Mouse (Mus musculus): ENCODE results near the gene Arhgef17. TPM values are rescaled to one million over a fixed set of nuclear protein-coding genes. Genes with fewer than 3 reads are reported as not detected.

The Arhgef17 gene
- total RNA-seq, 2 experiments from 2014 or later: 30.3 to 31.6 TPM

GRCm38 (mm10) chr7:100944306-100944705 lies 12.4 kb upstream of the Arhgef17 start:
- intact Hi-C loops (cut with DNase I): no loop called here
- no peak for DNase-seq

- DNase-seq: peak; percentile 70 to 81
- intact Hi-C loops (cut with DNase I): loop anchor here (1.0 to 2.0 kb wide), 3 partner anchors 23 to 108 kb away; no protein-coding TSS in a partner anchor
Measured at GRCm38 (mm10) chr7:100942789-100943615, 11.1 kb upstream of the Arhgef17 start.

DNA sequence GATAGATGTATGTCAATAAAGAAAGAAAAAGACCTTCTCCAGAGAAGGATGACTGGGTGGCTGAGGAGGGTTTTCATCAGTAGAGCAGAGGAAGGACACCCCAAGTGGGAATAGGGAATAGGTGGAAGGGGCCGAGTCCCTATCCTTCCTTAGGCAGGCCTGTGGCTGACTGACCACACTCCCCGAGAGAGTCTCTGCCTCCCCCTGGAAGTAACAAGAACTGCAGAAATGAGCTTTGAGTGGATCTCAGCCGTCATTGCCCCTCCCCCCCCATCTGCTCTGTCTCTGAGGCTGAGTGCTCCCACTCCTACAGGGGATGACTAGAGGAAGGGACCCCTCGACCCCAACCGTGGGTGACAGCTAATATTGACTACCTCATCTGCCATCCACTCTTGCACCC lies 9.3 kb upstream of the Arhgef17 start:
- intact Hi-C loops (cut with DNase I): no loop called here
- DNase-seq: no peak

GRCm38 (mm10) chr7:100938106-100938505 lies 6.2 kb upstream of the Arhgef17 start:
- DNase-seq: no peak
- intact Hi-C loops (cut with DNase I): no loop called here

DNA sequence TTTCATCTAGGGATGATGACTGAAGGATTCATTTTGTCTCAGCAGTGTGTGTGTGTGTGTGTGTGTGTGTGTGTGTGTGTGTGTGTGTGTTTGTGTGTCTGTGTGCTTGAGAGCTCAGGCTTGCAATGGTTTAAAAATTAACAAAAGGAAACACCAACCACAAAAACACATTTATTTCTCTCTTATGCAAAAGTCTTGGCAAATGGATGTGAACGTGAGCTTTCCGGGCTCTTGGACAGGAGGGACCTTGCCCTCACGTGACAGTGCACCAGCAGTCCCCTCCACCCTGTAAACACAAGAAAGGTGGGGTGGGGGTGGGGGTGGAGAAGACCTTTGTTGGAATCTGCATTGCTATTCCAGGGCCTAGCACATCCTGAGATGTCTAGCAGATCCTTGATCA lies 5.6 kb upstream of the Arhgef17 start:
- intact Hi-C loops (cut with DNase I): no loop called here
- DNase-seq: no peak

DNA sequence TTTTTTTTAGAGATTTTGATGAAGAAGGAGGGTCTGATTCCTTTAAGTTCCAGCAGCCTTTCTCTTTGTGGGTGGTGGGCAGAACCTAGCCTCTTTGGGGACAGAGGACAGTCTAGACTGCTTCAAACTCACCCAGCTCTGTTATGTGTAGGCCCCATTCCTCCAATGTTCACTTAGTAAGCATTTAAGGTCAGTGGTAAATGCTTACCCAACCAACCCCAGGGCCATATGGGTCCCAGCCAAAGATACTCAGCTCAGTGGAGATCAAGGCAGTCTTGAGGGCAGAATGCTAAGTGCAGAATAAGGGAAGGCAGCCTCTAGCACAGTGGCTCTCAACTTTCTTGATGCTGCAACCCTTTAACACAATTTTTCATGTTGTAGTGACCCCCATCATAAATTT lies 1.6 kb upstream of the Arhgef17 start:
- DNase-seq: no peak
- intact Hi-C loops (cut with DNase I): no loop called here

- intact Hi-C loops (cut with DNase I): loop anchor here (1.0 kb wide), 1 partner anchor 25 kb away; no protein-coding TSS in a partner anchor
- peak; percentile 88 to 92 for DNase-seq
Measured at GRCm38 (mm10) chr7:100932481-100933007, 637 bp upstream of the Arhgef17 start.

DNA sequence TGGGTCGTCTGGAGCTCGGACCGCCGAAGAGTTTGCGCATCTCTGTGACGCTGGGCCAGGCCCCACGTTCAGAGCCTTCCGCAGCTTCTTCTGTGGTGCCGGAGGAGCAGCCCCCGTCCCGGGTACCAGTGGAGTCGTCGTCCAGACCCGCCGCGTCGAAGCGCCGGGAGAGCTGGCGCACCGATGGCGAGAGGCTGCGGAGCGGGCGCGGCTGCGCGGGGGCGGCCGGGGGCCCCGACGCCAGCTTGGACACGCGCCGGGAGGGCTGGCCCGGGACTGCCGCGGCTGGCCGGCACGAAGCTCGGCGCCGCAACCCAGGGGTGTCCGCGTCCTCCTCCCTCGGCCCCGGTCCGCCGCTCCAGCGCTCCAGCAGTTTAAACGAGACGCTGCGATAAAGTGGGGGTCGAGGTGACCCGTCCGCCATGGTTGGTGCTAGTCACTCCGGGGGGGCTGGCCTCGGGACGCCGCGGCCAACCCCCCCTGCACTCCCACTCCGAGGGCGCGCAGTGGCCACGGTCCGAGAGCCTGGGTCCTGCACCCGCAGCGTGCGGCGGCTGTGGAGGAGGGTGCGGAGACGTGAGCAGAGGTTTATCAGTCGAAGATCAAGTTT lies 486 bp downstream of the Arhgef17 start:
- peak; percentile 71 to 76 for DNase-seq
- intact Hi-C loops (cut with DNase I): no loop called here

- intact Hi-C loops (cut with DNase I): no loop called here
- DNase-seq: peak; percentile 71 to 74
Measured at GRCm38 (mm10) chr7:100930619-100931315, 1.1 kb downstream of the Arhgef17 start.

GRCm38 (mm10) chr7:100929639-100930303 lies 2.1 kb downstream of the Arhgef17 start:
- DNase-seq: no peak
- intact Hi-C loops (cut with DNase I): no loop called here

- intact Hi-C loops (cut with DNase I): no loop called here
- DNase-seq: no peak
Measured at GRCm38 (mm10) chr7:100928456-100928855, 3.5 kb downstream of the Arhgef17 start.

- no peak for DNase-seq
Measured at GRCm38 (mm10) chr7:100927287-100928000, 4.5 kb downstream of the Arhgef17 start.

DNA sequence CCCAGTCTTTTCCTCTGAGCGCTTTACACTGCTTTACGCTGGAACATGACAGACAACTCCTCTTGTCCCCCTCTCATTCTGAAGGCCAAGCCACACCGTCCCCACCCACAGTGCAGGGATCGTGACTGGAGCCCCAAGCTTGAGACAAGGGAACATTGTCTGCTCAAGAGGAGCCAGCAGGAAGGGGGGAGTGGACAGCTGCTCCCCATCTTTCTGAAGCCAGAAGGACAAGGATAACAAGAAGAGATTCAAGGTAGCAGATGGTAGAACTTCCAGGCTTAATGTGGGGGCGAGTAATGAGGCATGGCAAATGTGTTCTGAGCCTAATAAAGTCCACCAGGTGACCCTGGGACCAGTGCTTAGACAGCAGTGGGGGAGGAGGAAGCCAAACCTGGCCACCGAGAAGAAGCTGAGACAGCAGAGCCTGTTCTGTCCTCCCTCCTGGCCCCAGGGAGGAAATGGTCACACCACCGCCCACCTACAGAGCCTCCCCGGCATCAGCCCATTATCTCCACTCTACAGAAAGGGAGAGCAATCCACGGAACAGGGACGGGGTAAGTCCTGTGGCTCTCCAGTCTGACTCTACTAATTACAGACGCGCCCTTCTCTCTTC lies 5.5 kb downstream of the Arhgef17 start:
- intact Hi-C loops (cut with DNase I): no loop called here
- DNase-seq: no peak

More at GRCm38 (mm10) chr7:100927287-100928000, 4.5 kb downstream of the Arhgef17 start:
- intact Hi-C loops (cut with DNase I): no loop called here

DNA sequence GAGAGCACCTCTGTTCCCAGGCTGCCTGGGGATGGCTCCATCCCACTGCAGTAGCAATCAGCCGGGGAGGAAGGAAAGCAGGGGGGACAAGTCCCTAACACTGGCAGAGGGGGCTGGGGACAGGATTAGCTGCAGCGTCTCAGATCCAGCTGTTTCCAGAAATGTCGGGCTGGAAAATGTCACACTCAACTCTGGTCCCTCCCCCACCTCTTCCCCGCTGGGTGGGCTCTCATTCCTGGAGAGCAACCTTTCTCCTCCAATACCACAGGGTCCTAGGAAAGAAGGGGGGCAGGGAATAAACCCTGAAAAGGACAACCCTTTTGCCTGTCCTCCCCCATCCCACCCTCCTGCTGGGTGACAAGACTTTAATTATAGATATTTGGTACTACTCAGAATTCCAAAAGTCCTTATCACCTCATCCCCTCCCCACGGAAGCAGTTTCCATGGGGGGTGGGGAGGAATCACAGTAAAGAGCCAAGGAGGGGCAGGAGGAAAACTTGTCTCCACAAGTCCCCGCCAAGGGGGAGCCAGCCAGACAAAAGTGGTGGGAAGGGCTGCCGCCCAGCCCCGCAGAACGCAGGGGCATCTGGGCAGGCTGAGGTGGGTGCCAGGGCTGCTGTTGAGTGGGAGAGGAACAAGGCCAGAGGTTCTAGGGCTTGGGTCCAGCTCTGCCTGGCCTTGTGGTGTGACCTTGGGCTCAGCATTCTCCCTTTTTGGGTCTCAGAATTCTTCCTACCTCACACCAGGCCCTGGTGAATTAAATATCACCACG lies 7.0 kb downstream of the Arhgef17 start:
- DNase-seq: no peak
- intact Hi-C loops (cut with DNase I): no loop called here

- DNase-seq: no peak
- intact Hi-C loops (cut with DNase I): no loop called here
Measured at GRCm38 (mm10) chr7:100924200-100924599, 7.7 kb downstream of the Arhgef17 start.

GRCm38 (mm10) chr7:100922907-100923306 lies 9.0 kb downstream of the Arhgef17 start:
- peak in 1 of 2 experiments; percentile 59 for DNase-seq
- intact Hi-C loops (cut with DNase I): no loop called here

DNA sequence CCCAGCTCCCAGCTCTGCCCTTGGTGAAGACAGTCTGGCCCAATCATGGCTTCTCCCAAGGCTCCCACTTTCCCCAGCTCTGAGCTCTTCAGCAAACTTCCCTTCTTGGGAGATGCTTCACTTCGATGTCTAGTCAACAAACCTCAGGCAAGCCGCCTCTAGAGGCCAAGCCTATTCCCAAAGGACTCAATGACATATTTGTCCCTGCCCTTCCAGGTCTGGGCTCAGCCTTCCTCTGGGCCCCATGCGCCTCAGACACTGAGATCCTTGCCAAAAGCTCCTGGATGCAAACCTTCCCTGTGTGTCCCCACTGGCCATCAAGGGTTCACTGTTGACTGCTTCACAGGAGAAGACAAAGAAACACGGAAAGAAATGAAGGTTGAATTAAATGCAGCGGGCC lies 10.6 kb downstream of the Arhgef17 start:
- intact Hi-C loops (cut with DNase I): no loop called here
- no peak for DNase-seq

- intact Hi-C loops (cut with DNase I): no loop called here
- DNase-seq: peak; percentile 63 to 69
Measured at GRCm38 (mm10) chr7:100919809-100920107, 12.1 kb downstream of the Arhgef17 start.
